Mouse (Mus musculus) ovary, postnatal 36 days (tissue): ENCODE data around the gene Rhbdf1.

Source experiments
- DNase-seq: peaks from one replicate; pipeline ENCODE4 v3.0.0; 2022; ENCODE audit warnings: low spot score, mixed read lengths

The Rhbdf1 gene

DNA sequence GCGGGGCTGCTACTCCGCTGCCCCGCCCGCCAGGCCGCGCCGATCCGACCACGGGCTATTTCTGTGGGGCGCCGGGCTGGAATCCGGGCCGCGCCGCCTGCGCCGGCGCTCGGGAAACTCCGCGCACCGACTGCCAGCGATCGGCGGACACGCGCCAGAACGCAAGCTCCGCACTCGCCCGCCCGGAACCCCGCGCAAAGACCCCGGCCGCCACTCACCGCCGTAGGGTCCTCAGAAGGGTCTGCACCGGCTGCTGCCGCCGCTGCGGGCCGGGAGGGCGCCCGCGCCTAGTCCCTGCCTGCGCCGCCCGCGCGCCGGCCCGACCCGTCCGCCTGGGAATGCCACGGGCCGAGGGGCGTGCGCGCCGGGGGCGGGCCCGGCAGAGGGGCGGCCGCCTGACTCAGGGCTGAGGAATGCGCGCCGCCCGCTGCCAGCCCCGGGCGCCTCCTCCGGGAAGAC is at the start of gene Rhbdf1:
TSS of gene Rhbdf1 (minus strand) at position 350 of the 459 bp plus-strand sequence.
- DNase-seq: peak; percentile 75

DNA sequence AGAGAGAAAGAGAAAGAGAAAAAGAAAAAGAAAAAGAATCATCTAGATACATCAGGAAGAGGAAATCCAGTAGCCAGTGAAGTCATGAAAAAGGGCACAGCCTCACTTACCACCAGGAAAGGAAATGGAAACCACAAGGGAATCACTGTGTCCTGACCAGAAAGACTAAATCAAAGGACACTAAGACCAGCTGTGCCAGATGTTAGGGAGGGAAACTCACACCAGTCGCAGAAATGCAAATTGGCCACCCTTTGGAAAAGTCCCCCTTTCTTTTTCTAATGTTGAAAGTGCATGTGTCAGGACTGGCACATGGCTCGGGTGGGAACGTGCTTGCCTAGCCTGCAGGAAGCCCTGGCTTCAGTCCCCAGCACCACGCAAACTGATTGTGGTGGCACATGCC is 49.1 kb upstream of the Rhbdf1 start:
- DNase-seq: no peak

DNA sequence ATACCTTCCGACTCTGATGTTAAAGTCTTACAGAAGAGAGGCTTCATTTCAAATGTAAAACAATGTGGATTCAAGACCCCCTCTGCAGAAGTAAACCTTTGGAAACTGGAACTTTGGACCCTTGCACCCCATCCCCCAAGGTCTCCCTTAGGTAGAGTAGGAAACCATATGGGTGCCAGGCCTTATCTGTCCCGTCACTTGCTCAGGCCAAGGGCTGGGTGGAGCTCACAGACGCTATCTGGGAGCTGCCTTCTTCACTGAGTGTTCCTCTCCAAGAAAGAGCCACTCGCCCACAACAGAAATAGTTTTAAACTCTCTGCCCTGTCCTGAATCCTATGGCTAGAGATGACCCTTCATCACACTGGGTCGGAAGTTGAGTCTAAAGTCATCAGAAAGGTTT is 46.9 kb upstream of the Rhbdf1 start:
- DNase-seq: no peak

DNA sequence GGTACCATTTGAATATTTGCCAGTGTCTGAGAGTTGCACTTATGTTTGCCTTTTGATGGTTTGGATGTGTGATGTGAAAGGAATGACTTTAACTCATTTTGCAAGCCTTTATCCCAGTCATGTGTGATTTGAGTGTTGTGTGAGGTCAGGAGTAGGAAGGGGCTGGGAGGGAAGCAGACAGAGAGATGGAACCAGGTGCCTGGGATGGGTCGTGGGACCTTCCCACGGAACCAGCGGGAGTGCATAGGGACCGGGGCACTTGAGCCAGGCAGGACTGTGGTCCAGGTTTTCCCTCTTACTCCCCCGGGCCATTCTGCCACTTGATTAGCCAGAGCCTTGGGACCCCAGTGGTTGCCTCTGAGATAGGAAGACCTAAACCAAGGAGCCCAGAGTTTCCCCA is 45.9 kb upstream of the Rhbdf1 start:
- DNase-seq: no peak

DNA sequence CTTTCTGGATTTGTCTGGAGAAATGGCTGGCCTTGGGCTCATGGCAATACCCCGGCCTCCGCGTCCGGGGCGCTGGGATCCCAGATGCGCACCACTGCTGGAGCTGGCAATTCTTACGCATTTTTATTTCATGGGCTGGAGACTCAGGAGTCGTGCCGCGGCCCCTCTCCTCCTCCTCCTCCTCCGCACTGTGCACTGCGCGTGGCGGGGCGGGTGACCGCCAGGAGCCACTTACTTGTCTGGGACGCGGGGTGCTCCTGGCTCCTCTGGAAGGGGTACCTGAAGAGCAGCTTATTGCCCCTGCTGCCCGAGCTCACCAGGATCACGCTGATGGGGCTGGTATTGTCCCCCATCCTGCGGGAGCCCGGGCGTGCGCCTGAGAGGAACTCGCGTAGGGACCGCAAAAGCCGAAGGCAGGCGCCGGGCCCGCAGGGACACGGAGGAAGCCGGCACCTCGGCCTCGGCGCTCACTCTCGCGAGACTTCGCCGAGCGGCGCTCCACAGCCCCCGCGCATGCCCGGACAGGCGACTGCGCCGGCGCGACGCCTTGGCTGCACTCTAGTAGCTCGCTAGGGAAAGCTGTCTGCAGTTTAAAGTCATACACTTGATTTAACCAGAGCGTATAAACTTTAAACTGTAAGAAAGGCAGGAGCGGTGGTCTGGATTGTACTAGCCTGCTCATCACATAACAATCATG is 45.2 kb upstream of the Rhbdf1 start, which contains the start of gene Nprl3:
TSS of gene Nprl3 (minus strand) at position 520 of the 697 bp plus-strand sequence.
- peak; percentile 97 for DNase-seq

DNA sequence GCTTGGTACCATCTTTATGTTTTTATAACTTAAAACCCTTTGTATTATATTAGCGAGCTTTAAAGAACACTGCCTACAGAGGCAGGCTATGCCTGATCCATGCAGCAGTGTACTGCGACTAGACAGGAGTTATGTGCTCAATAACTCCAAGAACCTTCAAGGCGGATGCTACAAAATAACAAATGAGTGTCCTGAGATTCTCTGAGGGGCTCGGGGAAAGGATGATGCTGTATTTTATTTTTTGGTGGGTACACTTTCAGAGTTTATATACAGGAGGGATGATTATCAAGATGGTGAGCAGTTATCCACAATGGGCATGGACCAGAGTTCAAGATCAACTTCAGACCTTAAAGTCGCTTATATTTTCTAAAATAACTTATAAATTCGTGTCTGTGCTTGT is 44.7 kb upstream of the Rhbdf1 start:
- no peak for DNase-seq

DNA sequence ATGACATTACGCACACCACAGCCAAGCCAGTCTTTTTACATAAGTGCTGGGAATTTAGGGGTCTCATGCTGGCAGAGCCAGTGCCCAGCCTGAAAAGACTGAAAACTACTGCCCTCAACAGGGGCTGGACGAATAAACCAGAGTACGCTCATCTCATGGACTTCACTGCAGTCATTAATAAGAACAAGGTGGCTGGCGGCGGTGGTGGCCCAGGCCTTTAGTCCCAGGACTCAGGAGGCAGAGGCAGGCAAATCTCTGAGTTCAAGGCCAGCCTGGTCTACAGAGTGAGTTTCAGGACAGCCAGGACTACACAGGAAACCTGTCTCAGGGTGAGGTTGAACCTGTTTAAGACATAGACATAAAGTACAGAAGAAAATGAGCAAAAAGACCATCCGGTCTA is 44.1 kb upstream of the Rhbdf1 start:
- DNase-seq: no peak

DNA sequence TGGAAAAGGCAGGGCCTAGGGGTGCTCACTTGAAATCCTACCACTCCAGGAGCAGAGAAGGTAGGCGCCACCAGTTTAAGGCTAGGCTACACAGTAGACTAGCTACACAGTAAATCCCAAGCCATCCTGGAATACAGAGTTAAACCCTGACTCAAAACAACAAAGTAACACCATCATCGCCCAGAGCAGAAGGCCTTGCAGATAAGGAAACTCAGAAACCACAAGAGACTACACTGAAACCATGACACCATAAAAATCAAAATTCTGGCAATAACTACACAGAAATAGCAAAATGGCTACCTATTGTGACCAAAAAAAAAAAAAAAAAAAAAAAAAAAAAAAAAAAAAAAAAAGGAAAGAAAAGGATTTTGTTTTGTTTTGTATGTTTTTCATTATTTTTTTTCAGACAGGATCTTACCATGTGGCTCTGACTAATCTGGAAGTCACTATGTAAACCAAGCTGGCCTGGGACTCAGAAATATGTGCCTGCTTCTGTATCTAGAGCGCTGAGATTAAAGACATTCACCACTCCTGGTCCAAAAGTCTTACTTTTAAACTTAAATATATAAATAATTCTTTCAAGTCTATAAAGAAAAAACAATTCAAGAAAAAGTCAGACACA is 43.1 kb upstream of the Rhbdf1 start:
- DNase-seq: no peak

DNA sequence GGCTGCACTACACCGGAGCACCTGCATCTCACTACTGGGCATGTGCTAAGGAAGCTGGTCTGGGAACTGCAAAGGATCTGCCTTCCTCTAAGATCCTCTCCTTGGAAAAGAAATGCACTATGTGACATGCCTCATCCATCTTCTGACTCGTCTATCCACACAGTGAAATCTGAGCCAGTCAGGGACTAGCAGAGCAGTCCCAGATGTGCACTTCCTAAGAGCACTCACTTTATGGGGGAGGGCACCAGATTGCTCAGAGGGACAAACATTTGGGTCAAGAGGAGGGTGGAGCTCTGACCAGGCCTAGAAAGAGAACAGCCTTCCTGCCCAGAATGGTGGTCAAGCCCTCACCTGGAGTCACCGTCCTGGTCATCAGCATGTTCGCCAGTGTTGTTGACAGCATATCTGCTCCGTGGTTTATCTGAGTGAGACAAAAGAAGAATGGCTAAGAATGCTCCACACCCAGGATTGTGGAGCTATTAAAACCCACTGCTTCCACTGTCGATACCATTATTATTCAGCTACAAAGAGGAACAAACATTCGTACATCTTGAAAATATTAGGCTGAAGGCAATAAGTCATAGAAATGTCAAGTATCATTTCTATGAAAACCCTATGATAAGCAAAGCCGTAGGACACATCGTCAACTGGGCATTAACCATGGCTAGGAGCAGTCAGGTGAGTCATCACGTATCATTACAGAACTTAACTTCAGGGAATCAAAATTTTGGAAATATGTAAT is 40.7 kb upstream of the Rhbdf1 start:
- DNase-seq: no peak

DNA sequence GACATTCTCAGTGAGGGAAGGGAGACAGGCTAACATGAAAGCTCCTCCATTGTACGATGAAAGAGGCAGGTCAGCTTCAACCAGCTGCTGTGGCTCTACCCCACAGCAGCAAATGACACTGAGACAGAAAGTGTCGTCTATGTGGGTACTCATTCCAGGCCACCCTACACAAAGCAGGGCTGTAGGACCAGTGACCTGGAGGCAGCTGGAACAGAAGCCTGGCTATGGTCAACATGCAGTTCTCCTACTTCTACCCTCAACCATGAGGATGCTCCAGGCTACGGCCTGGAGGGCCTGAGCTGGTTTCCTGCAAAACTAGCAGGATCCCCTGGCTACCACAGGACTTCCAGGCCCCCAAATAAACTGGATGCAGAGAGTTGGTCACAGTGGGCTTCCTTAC is 34.5 kb upstream of the Rhbdf1 start:
- no peak for DNase-seq

DNA sequence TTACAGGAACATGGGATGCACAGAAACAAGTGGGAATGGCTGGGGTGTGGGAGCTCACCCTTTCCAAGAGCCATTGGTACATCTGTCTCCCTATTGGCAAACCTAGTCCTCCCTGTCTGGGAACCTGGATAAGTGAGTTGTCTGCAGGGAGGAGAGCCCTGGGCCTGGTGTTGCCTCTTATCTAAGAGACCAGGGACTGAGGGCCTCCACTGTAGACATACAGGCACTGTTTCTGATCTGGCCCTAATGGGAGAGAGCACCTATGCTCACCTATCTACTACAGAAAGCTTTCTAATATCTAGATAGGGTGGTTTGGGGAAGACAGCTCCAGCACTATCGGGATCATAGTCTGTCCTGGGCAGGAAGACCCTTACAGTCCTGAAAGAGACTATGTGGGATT is 34.0 kb upstream of the Rhbdf1 start:
- no peak for DNase-seq

DNA sequence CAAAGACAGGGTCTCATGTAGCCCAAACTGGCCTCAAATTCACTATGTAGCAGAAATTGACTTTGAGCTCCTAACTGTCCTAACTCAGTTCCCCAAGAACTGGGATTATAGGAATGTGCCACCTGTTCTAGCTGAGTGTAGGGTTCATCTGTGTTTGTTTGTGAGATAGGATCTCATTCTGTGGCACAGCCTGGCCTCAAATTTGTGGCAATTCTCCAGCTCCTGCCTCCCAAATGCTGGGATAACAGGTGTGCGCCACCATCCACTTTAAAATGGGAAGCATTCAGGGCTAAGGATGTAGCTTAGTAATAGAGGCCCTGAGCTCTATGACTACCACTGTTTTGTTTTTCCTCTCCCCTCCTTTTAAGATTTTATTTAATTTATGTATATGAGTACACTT is 31.0 kb upstream of the Rhbdf1 start:
- DNase-seq: no peak

DNA sequence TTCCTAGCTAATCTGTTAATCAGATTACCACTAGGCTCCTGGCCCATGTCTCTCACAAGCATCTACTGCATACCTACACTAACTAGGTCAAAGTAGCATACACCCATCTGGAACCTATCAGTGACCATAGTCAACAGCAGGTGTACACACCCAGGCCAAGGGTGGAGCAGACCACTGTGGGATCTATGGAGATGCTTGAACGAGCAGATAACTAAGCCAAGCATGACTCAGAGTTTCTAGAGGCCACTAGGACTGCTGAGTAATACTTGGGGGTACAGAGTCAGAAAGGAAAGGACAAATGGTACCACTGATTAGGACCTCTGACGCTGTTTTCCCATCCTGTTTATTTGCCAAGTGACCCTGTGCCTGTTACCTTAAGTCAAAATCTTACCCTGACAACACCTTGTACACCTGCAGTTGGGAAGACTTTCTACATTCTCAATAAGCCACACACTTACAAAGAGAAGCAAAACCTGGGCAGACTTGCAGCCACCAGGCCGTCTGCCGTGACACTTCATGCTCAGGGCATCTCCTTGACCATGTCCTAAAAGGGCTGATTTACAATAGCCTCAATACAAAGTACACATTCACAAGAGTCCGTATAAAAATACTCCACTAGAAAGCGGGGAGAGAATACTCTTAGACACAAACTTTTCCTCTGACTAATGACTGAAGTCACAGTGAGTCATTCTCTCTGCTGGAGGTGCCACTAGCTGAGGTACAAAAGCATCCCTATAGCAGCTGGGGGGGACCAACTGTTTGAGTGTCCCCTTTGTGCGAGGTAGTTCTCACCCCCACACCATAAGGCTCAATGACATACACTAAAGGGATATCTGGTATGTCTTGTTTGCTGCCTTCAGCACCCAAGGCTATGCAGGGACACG is 29.0 kb upstream of the Rhbdf1 start:
- DNase-seq: no peak

DNA sequence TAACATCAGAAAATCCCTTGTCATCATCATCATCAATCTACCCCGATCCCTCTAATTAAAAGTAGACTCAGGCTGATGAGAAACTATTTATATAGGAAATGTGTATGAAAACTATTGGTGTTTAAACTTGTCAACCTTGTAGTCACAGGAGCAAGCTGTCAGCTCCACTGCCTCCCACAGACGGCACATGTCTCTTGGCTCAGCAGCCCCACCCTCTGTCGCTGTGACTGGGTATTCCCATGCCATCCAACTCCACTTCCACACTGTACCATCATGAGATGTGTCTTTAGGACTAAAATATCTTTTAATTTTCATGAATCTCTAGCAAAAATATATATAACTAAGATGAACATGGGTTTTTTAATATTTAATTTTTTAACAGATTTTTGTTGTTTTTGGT is 26.2 kb upstream of the Rhbdf1 start:
- no peak for DNase-seq

DNA sequence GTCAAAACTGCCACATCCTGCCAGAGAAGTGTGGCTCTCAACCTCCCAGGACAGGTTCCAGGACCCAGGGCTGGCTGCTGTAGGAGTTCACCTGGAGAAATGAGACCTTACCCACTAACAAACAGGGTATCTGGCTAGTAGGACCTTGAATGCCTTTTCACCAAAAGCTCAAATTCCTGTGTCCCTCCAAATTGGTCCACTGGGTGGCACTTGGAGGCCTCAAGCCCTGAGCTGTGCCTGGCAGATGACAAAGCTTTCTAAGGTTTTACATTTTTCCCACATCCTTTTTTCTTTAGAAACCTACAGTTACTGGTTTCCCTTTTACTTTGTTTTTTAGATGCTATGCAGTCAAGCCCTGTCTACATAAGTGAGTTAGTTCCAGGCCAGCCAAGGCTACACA is 25.0 kb upstream of the Rhbdf1 start:
- DNase-seq: no peak

DNA sequence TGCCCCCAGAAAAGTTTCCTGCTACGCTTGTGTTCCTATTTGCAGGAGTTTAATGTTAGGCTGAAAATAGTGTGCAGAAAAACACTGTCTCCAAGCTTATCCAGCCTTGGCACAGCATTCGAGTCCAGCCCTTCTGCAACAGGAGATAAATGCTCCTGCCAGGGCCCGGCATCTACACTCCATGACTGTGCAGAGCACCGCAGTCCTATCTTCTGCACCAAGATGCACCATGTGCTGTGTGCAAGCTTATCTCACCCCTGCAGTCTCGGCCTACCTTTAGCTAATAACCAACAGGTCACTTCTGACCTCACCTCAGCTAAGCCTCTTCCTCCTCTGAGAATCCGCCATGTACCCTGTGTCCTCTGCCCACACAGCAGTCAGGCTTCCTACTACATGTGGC is 23.5 kb upstream of the Rhbdf1 start:
- no peak for DNase-seq

DNA sequence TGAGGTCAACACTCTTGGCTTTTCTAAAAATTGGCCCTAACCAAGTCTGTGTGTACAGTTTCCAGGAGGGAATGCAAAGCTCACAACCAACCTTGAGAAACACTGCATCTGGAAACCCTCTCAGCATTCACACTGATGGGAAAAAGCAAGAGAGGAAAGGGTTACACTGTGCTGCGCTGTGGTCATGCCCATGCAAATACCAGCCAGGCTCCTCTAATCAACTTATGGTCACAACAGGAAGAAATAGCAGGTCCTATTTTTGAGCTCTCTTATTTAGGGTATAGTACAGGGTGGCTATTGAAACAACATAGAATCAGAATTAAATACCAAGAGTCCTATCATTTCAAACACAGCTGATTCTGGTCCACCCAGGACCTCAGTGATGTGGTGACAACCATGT is 22.5 kb upstream of the Rhbdf1 start:
- no peak for DNase-seq

DNA sequence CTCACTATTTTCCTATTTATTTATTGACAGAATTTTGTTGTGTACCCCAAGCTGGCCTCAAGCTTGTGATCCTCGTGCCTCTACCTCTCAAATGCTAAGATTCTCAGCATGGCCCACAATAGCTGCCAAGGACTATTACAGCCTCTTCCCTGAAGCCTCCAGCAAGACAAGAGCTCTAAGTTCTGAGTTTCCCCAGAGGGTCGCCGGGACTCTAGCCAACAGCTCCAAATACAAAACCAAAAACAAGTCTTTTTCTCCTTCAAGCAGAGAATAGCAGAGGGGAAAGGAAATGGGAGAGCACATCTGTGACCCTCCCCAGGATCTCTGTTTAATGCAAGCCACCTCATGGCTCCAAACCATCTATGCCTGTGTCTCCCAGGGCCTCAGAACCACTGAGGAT is 22.0 kb upstream of the Rhbdf1 start:
- DNase-seq: no peak

DNA sequence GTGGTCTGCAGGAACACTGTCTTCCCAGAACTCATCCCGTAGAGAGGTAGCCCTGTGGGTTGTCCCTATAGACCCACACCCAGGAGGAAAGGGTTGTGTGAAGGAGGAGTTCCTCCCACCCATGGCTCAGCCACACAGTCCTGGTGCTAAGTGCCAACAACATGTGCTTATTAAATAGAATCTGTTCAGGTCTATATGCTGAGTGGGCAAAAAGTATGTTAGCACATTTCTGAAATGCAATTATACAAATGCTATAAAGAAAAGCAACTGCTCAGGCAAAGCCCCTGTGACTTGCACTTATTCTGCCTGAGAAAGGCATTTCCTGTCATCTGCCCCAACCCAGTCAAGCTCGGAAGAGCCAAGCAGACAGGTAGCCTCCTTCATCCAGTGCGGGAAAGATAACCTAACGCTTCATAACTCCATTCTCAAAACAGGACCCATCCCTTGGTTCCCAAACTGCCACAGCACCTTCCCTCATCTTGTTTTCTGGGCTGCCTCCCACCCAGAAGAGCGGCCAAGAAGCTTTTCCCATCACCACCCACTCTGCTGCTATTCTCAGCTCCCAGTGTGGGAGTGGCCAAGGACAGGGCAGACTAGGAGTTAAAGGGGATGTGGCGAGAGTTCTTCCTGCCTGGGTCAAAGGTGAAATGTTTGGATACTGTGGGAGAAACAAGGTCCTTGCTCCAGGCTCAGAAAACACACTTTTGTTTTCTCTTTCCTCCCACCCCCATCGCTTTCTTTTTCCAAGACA is 21.3 kb upstream of the Rhbdf1 start:
- DNase-seq: no peak

DNA sequence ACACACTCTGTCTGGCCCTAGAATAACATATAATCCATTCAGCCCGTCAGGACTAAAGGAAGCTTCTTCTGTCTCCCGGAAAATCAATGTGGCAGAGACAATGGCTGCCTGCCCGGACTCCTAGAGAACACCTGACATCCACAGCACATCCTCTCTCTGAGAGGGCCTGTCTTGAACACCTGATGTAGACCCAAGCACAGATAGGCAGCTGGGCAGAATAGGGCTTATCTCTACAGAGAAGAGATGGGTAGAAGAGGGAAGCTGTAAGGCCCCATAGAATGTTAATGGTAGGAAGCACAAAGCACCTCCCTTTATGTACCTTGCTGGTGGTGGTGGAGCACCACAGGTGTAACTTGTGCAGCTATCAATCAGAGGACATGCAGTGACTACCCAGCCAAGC is 20.1 kb upstream of the Rhbdf1 start:
- DNase-seq: no peak

DNA sequence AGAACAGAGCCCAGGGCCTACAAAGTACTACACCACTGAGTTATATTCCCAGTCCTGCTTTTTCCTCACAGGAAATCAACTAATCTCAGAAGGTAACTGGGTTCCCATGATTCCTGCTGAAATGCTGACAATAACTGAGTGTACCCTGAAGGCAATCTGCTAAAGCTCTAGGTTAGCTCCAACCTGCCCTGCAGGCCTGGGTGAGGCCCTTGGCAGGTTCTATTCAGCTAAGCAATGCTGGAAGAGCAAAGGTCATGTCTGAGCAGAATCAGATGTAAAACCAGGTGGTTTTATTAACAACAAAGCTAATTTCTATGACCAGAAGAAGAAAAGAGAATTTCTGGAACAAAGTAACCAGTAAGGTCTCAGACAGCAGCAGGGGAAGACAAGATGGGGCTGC is 19.3 kb upstream of the Rhbdf1 start:
- DNase-seq: no peak
